Mouse (Mus musculus): ENCODE results near the gene Irs1. TPM values are rescaled to one million over a fixed set of nuclear protein-coding genes. Genes with fewer than 3 reads are reported as not detected.

Irs1 gene
- total and polyA plus RNA-seq, 3 experiments: not detected

DNA sequence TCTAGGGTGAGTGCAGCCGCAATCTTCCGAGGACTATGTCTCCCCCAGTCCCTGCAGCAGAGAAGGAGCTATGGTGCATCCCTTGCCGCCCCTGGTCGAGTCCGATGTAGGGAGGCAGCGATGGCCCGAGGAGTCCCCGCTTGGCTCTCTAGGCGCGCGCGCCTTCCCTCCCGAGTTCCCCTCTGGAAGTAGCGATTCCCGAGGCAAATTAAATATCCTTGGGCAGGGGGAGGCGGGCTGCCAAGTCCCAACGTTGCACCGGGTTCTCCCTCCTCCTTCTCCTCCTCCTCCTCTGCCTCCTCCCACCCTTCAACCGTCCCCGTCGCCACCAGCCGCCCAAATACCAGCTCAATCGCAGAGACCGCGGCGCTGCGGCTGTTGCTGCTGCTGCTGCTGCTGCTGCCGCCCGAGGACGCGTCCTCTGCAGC is 479 bp downstream of the Irs1 start:
- no peaks in the 10 kb centered on the region for H3K27me3 ChIP-seq (replicated peaks)
- H3K36me3 ChIP-seq (replicated peaks in 1 of 2; ENCODE audit: control insufficient read depth in 1 of 2, insufficient read depth in 1 of 2, low read length in 1 of 2): no peaks in the 10 kb centered on the region
- H3K27ac ChIP-seq (ENCODE audit: insufficient read depth, low read depth): no peak overlapping the region
- H3K4me3 ChIP-seq (replicated peaks in 1 of 3; ENCODE audit: low read depth in 2 of 3, low read length in 2 of 3, poor library complexity in 1 of 3): no peak overlapping the region
- H3K4me1 ChIP-seq (ENCODE audit: control insufficient read depth in 1 of 2, insufficient read depth in 2 of 2): no peaks in the 10 kb centered on the region
- in situ Hi-C loops (cut with MboI; ENCODE audit: low pct_ligation_motif_present, low pct_unique_long_range_greater_than_20kb, low sequenced_read_pairs) (loop anchor here (25.0 kb wide), 1 partner anchor 978 kb away; no protein-coding TSS in a partner anchor), dilution Hi-C loops (cut with MboI; ENCODE audit: extremely low pct_ligation_motif_present, extremely low pct_unique_long_range_greater_than_20kb, low sequenced_read_pairs) (no loop called here)
- no peak overlapping the region for H3K9ac ChIP-seq (ENCODE audit: insufficient read depth, low read depth)
- H3K9me3 ChIP-seq (replicated peaks; ENCODE audit: low read length): peaks cover 18% of the 10 kb centered on the region
- no peak for DNase-seq (ENCODE audit: extremely low read depth)
- no peaks in the 10 kb centered on the region for H3K79me2 ChIP-seq (replicated peaks; ENCODE audit: control insufficient read depth, extremely low read depth, insufficient read depth, poor library complexity, severe bottlenecking)
- no peak overlapping the region for H3K4me2 ChIP-seq (ENCODE audit: insufficient read depth, low read depth, poor library complexity, severe bottlenecking)
- no peak for TF ChIP-seq KAT2A (IDR thresholded peaks at IDR 0.05; ENCODE audit: insufficient replicate concordance, low read length)
- no peak for TF ChIP-seq ZMIZ1 (IDR thresholded peaks at IDR 0.05; ENCODE audit: low read depth, low read length)
- TF ChIP-seq RAD21 (IDR thresholded peaks at IDR 0.05; ENCODE audit: low read depth, low read length): no peak
- no peak for TF ChIP-seq JUND (conservative IDR thresholded peaks at IDR 0.05; ENCODE audit: low read depth, low read length)
- TF ChIP-seq IRF4 (IDR thresholded peaks at IDR 0.05; ENCODE audit: low read depth, low read length): no peak
- no peak for TF ChIP-seq CTCF (conservative IDR thresholded peaks at IDR 0.05 in 1 of 2, IDR thresholded peaks at IDR 0.05 in 1 of 2; ENCODE audit: low read depth in 2 of 2, low read length in 2 of 2)
- TF ChIP-seq USF1 (IDR thresholded peaks at IDR 0.05; ENCODE audit: low read depth, low read length): no peak
- TF ChIP-seq CHD1 (IDR thresholded peaks at IDR 0.05; ENCODE audit: low read depth, low read length): no peak
- TF ChIP-seq MAZ (IDR thresholded peaks at IDR 0.05; ENCODE audit: low read depth, low read length): no peak
- no peak for TF ChIP-seq TCF12 (IDR thresholded peaks at IDR 0.05; ENCODE audit: low read depth, low read length)
- TF ChIP-seq TBP (conservative IDR thresholded peaks at IDR 0.05; ENCODE audit: low read depth, low read length): no peak
- no peak for TF ChIP-seq BHLHE40 (IDR thresholded peaks at IDR 0.05; ENCODE audit: low read depth, low read length)
- no peak for TF ChIP-seq SIN3A (IDR thresholded peaks at IDR 0.05; ENCODE audit: low read length)
- no peak for TF ChIP-seq MXI1 (IDR thresholded peaks at IDR 0.05; ENCODE audit: low read depth, low read length)
- no peak for TF ChIP-seq E2F4 (IDR thresholded peaks at IDR 0.05; ENCODE audit: insufficient replicate concordance, low read depth, low read length)
- TF ChIP-seq JUN (IDR thresholded peaks at IDR 0.05; ENCODE audit: insufficient read depth, low read depth, low read length): no peak
- no peak for TF ChIP-seq PAX5 (IDR thresholded peaks at IDR 0.05; ENCODE audit: low read length)
- no peak for TF ChIP-seq CHD2 (IDR thresholded peaks at IDR 0.05; ENCODE audit: low read length)
- TF ChIP-seq SMC3 (IDR thresholded peaks at IDR 0.05; ENCODE audit: low read depth, low read length): no peak
- TF ChIP-seq MYC (IDR thresholded peaks at IDR 0.05; ENCODE audit: low read depth, low read length): no peak

DNA sequence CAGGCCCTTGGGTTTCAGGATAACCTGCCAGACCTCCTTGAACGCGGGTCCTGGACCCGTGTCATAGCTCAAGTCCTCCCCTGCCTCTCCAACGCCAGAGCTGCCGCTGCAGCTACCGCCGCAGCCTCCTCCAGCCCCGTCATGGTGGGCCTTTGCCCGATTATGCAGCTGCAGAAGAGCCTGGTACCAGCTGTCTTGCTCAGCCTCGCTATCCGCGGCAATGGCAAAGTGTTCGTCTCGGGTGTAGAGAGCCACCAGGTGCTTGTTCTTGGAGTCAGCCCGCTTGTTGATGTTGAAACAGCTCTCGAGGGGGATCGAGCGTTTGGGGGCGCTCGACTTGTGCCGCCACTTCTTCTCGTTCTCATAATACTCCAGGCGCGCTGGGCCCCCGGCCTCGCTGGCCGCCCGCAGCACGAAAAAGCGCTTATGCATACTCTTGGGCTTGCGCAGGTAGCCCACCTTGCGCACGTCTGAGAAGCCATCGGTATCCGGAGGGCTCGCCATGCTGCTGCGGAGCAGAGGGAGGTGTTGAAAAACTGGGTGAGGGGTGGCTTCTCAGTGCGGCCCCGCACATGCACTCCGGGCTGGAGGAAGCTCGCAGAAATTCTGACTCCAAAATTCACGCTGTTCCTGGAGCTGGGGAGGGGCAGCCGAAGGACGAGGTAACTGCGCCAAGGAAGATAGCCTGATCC is 1.1 kb downstream of the Irs1 start:
- no peak for DNase-seq (ENCODE audit: extremely low read depth)
- H3K4me2 ChIP-seq (ENCODE audit: insufficient read depth, low read depth, poor library complexity, severe bottlenecking): no peak overlapping the region
- no peaks in the 10 kb centered on the region for H3K36me3 ChIP-seq (replicated peaks in 1 of 2; ENCODE audit: control insufficient read depth in 1 of 2, insufficient read depth in 1 of 2, low read length in 1 of 2)
- H3K4me3 ChIP-seq (replicated peaks in 1 of 3; ENCODE audit: low read depth in 2 of 3, low read length in 2 of 3, poor library complexity in 1 of 3): no peak overlapping the region
- peaks cover 18% of the 10 kb centered on the region for H3K9me3 ChIP-seq (replicated peaks; ENCODE audit: low read length)
- in situ Hi-C loops (cut with MboI; ENCODE audit: low pct_ligation_motif_present, low pct_unique_long_range_greater_than_20kb, low sequenced_read_pairs) (loop anchor here (25.0 kb wide), 1 partner anchor 978 kb away; no protein-coding TSS in a partner anchor), dilution Hi-C loops (cut with MboI; ENCODE audit: extremely low pct_ligation_motif_present, extremely low pct_unique_long_range_greater_than_20kb, low sequenced_read_pairs) (no loop called here)
- TF ChIP-seq KAT2A (IDR thresholded peaks at IDR 0.05; ENCODE audit: insufficient replicate concordance, low read length) (no peak), MYC (IDR thresholded peaks at IDR 0.05; ENCODE audit: low read depth, low read length) (no peak), ETS1 (conservative IDR thresholded peaks at IDR 0.05; ENCODE audit: low read depth, low read length) (no peak), HCFC1 (IDR thresholded peaks at IDR 0.05; ENCODE audit: low read depth, low read length) (no peak), EP300 (IDR thresholded peaks at IDR 0.05; ENCODE audit: low read length) (no peak), NELFE (IDR thresholded peaks at IDR 0.05; ENCODE audit: low read depth, low read length) (no peak), MEF2A (IDR thresholded peaks at IDR 0.05; ENCODE audit: borderline replicate concordance, low read depth, low read length) (no peak), SIN3A (IDR thresholded peaks at IDR 0.05; ENCODE audit: low read length) (no peak)
- no peak overlapping the region for H3K9ac ChIP-seq (ENCODE audit: insufficient read depth, low read depth)
- H3K79me2 ChIP-seq (replicated peaks; ENCODE audit: control insufficient read depth, extremely low read depth, insufficient read depth, poor library complexity, severe bottlenecking): no peaks in the 10 kb centered on the region
- no peaks in the 10 kb centered on the region for H3K27me3 ChIP-seq (replicated peaks)
- no peaks in the 10 kb centered on the region for H3K4me1 ChIP-seq (ENCODE audit: control insufficient read depth in 1 of 2, insufficient read depth in 2 of 2)
- no peak overlapping the region for H3K27ac ChIP-seq (ENCODE audit: insufficient read depth, low read depth)

All from CH12.LX (cell line).